Mouse (Mus musculus) erythroblast, embryonic 14.5 days (primary cell): ENCODE measurements around the gene Mogat1. TPM values are rescaled to one million over a fixed set of nuclear protein-coding genes. Genes with fewer than 3 reads are reported as not detected.

Source experiments
- H3K27me3 ChIP-seq: 2 replicates; pipeline ENCODE4 v1.6.1; 2012; ENCODE audit warnings: inconsistent platforms; ENCODE audit not compliant: control insufficient read depth
- H3K36me3 ChIP-seq: 2 replicates; pipeline ENCODE4 v1.6.1; 2012; ENCODE audit warnings: mild to moderate bottlenecking, inconsistent platforms; ENCODE audit not compliant: control insufficient read depth
- H3K4me1 ChIP-seq: 2 replicates; pipeline ENCODE4 v1.6.1; 2012; ENCODE audit warnings: inconsistent platforms; ENCODE audit not compliant: control insufficient read depth
- H3K4me3 ChIP-seq: replicated peaks from 2 replicates; pipeline ENCODE3; 2012; ENCODE audit warnings: moderate library complexity, mild to moderate bottlenecking, inconsistent platforms
- H3K9me3 ChIP-seq: 2 replicates; pipeline ENCODE4 v1.6.1; 2012; ENCODE audit warnings: low read length, inconsistent platforms, mixed read lengths; ENCODE audit not compliant: control insufficient read depth
- GATA1 ChIP-seq: IDR thresholded peaks from 2 replicates; pipeline ENCODE4 v1.6.1; 2012; ENCODE audit warnings: low read length, inconsistent platforms, mixed read lengths
- TAL1 ChIP-seq: IDR thresholded peaks from 3 replicates; pipeline ENCODE4 v1.6.1; 2012; ENCODE audit warnings: low read length, inconsistent platforms, mixed read lengths
- polyA plus RNA-seq: library from polyadenylated mRNA; stranded (reverse); fragments of >175 nt; gene quantifications from 2 replicates; pipeline ENCODE4 v1.2.3, GENCODE M21; 2012

Mogat1 gene
- polyA plus RNA-seq, 1 experiment, result not detected

GRCm38 (mm10) chr1:78507137-78507536, 3.7 kb upstream of the Mogat1 start:
- H3K9me3 ChIP-seq, result peaks cover 11% of the 10 kb centered on the region
- TF ChIP-seq TAL1, result no peak
- no peak for TF ChIP-seq GATA1
- H3K4me1 ChIP-seq, result no peaks in the 10 kb centered on the region
- peaks cover 12% of the 10 kb centered on the region for H3K27me3 ChIP-seq
- no peak overlapping the region for H3K4me3 ChIP-seq
- H3K36me3 ChIP-seq, result no peaks in the 10 kb centered on the region

- no peak for TF ChIP-seq GATA1
- TF ChIP-seq TAL1, result no peak
- Histone ChIP-seq H3K4me3 (no peak within 1 kb of the TSS), H3K4me1 (no peaks in the 10 kb centered on the region), H3K27me3 (peaks cover 12% of the 10 kb centered on the region), H3K36me3 (no peaks in the 10 kb centered on the region), H3K9me3 (no peaks in the 10 kb centered on the region)
These were observed 900 bp downstream of the Mogat1 start, which contains the start of gene BC035947 for GRCm38 (mm10) chr1:78511621-78512160. Gene BC035947 (minus strand): TSS chr1:78512158.

- H3K27me3 ChIP-seq, result peaks cover 12% of the 10 kb centered on the region
- H3K9me3 ChIP-seq, result no peaks in the 10 kb centered on the region
- TF ChIP-seq TAL1 (no peak), GATA1 (no peak)
- H3K36me3 ChIP-seq, result no peaks in the 10 kb centered on the region
- no peaks in the 10 kb centered on the region for H3K4me1 ChIP-seq
- no peak overlapping the region for H3K4me3 ChIP-seq
These were observed 2.0 kb downstream of the Mogat1 start for GRCm38 (mm10) chr1:78512756-78513155.

DNA sequence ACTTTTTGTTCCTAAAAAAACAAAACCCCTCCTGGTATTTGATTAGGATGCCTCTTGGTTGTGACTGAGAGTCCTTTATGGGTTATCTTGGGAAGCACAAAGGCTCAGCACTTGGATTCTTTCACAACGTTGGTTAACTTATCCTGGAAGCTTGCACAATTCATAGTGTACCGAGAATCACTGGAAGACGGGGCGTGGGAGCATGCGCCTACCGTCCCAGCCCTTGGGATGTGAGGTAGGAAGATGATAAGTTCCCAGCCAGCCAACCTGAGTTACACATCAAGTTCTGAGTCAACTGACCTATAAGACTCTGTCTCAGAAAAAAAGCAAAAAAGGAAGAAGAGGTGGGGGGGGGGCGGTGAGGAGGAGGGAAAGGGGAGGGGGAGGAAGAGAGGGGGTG, 8.1 kb downstream of the Mogat1 start:
- H3K27me3 ChIP-seq, result no peaks in the 10 kb centered on the region
- no peaks in the 10 kb centered on the region for H3K9me3 ChIP-seq
- no peak overlapping the region for H3K4me3 ChIP-seq
- H3K36me3 ChIP-seq, result no peaks in the 10 kb centered on the region
- TF ChIP-seq TAL1, result no peak
- no peak for TF ChIP-seq GATA1
- H3K4me1 ChIP-seq, result no peaks in the 10 kb centered on the region

- Histone ChIP-seq H3K27me3 (no peaks in the 10 kb centered on the region), H3K9me3 (no peaks in the 10 kb centered on the region), H3K4me3 (no peak overlapping the region), H3K4me1 (no peaks in the 10 kb centered on the region), H3K36me3 (no peaks in the 10 kb centered on the region)
- no peak for TF ChIP-seq TAL1
- TF ChIP-seq GATA1, result no peak
These were observed 14.5 kb downstream of the Mogat1 start for GRCm38 (mm10) chr1:78525189-78525886.

DNA sequence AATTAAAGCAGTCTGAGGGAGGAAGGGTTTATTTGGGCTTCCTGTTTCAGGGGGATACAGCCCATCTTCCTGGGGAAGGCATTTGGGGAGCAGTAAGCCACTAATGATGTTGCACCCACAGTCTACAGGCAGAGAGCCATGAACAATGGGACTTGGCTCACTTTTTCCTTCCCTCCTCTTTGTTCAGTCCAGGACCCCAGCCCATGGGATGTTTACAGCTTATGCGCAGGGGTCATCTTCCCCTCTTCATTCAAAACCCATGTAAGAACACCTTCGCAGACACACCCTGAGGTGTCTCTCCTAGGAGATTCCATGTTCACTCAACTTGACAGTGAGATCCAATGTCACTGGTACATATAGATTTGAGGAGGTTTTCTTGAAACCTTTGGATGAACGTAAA, 17.6 kb downstream of the Mogat1 start:
- H3K27me3 ChIP-seq, result no peaks in the 10 kb centered on the region
- no peaks in the 10 kb centered on the region for H3K9me3 ChIP-seq
- H3K4me3 ChIP-seq, result no peak overlapping the region
- TF ChIP-seq TAL1 (no peak), GATA1 (no peak)
- no peaks in the 10 kb centered on the region for H3K4me1 ChIP-seq
- H3K36me3 ChIP-seq, result no peaks in the 10 kb centered on the region

DNA sequence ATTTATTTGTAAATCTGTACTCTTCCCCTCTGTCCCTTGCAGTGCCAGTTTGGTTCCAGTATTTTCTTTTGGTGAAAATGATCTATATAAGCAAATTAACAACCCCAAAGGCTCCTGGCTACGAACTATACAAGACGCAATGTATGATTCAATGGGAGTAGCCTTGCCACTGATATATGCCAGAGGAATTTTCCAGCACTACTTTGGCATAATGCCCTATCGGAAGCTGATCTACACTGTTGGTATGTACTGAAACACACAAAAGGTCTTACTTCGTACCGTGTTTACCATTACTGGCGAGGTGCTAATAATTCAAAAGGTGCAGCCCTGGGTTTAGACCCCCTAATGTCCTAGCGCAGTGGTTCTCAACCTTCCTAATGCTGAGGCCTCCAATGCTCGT, 18.2 kb downstream of the Mogat1 start:
- no peak for TF ChIP-seq TAL1
- no peak for TF ChIP-seq GATA1
- H3K4me1 ChIP-seq, result peaks cover 4% of the 10 kb centered on the region
- H3K27me3 ChIP-seq, result no peaks in the 10 kb centered on the region
- H3K4me3 ChIP-seq, result no peak overlapping the region
- H3K36me3 ChIP-seq, result no peaks in the 10 kb centered on the region
- H3K9me3 ChIP-seq, result no peaks in the 10 kb centered on the region

DNA sequence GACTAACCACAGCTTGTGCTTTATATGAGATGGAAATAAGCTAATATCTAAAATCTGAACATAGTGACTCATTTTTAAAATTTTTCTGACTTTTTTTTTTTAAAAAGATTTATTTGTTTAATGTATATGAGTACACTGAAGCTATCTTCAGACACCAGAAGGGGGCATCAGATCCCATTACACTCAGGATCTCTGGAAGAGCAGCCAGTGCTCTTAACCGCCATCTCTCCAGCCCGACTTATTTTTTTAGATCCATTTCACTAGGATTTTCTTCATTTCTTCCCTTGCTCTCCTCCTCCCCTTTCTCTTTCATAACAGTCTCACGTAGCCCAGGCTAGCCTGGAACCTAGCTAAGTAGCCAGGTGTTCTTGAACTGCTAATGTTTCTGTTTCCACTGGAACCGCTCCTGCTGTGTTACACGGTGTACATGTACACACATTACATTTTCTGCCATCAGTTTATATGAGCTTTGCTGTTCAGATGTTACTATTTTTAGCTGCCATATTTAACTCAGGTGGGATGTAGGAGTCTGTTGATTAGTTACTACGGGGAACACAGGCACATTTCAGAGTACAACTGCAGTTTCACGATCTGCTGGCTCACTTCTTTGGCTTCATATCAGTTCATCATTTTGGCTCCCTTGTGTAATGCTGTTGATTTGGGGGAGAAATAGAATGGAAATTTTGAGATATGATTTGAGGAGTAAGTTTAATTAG, 19.9 kb downstream of the Mogat1 start:
- TF ChIP-seq TAL1 (no peak), GATA1 (no peak)
- Histone ChIP-seq H3K9me3 (no peaks in the 10 kb centered on the region), H3K4me1 (peaks cover 15% of the 10 kb centered on the region), H3K27me3 (no peaks in the 10 kb centered on the region), H3K36me3 (no peaks in the 10 kb centered on the region), H3K4me3 (no peak overlapping the region)

- no peaks in the 10 kb centered on the region for H3K9me3 ChIP-seq
- TF ChIP-seq GATA1, result no peak
- no peak for TF ChIP-seq TAL1
- H3K27me3 ChIP-seq, result no peaks in the 10 kb centered on the region; the same call in 1 of the 2 replicates
- H3K36me3 ChIP-seq, result no peaks in the 10 kb centered on the region
- no peak overlapping the region for H3K4me3 ChIP-seq
- H3K4me1 ChIP-seq, result peaks cover 15% of the 10 kb centered on the region
These were observed 21.5 kb downstream of the Mogat1 start for GRCm38 (mm10) chr1:78532184-78532800.
